Mouse (Mus musculus) neural tube, embryonic 12.5 days (tissue): ENCODE measurements at regions not wholly inside any gene's neighbourhood (a gene's known extent, or its start where the extent isn't known, plus 50 kb on each side); places are given as distances from the start of the nearest gene placed in this dataset.
A peak's percentile ranks its signal among the peaks of the same experiment; 100 is the strongest.

Source experiments
- ATAC-seq: fragments of 200-750 bp; cut with Nextera tagmentation; 2 replicates; pipeline ENCODE4 v1.8.0; 2017; ENCODE audit warnings: low read depth, mild to moderate bottlenecking, moderate TSS enrichment, moderate library complexity; ENCODE audit not compliant: low FRiP score
- H3K27ac ChIP-seq: fragments of 300-500 bp; sonication (generic); 2 replicates; pipeline ENCODE4 v1.5.1; 2016
- H3K27me3 ChIP-seq: fragments of 300-500 bp; sonication (generic); replicated peaks from 2 replicates; pipeline ENCODE4 v1.6.1; 2016; ENCODE audit warnings: mild to moderate bottlenecking
- H3K36me3 ChIP-seq: fragments of 300-500 bp; sonication (generic); 2 replicates; pipeline ENCODE4 v1.6.1; 2016; ENCODE audit warnings: mild to moderate bottlenecking
- H3K4me1 ChIP-seq: fragments of 300-500 bp; sonication (generic); 2 replicates; pipeline ENCODE4 v1.6.1; 2016
- H3K4me2 ChIP-seq: fragments of 300-500 bp; sonication (generic); replicated peaks from 2 replicates; pipeline ENCODE4 v1.6.1; 2016; ENCODE audit warnings: mild to moderate bottlenecking
- H3K4me3 ChIP-seq: fragments of 300-500 bp; sonication (generic); 2 replicates; pipeline ENCODE4 v1.5.1; 2016
- H3K9ac ChIP-seq: fragments of 300-500 bp; sonication (generic); 2 replicates; pipeline ENCODE4 v1.6.1; 2016; ENCODE audit warnings: mild to moderate bottlenecking
- H3K9me3 ChIP-seq: fragments of 300-500 bp; sonication (generic); 2 replicates; pipeline ENCODE4 v1.6.1; 2016; ENCODE audit warnings: mild to moderate bottlenecking
- WGBS: fragments of 180-500 bp; shearing (Covaris S2); methylation state at CpG from one replicate; pipeline ENCODE4 v1.1.7; 2016; 5-methylcytosine and 5-hydroxymethylcytosine counted together

DNA sequence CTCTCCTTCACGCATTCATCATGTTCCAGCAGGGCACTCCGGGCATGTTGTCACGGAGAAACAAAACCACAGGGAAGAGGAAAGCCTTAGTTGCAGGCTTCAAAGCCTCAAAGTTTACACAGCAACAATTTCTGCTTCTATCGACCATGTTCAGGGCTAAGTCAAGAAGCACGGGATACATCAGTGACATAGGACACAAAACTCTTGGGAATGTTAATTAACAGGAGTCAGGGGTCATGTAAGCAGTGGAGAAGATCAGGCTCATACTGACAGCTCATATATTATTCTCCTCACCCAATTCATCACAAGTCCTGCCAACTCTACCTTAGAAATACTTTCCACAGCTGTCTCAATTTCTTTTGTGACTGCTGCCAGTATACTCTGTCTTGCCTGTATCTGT, 133.0 kb upstream of the Btbd3 start:
- H3K4me2 ChIP-seq: no peak overlapping the region
- peaks cover 2% of the 10 kb centered on the region for H3K9me3 ChIP-seq
- H3K27ac ChIP-seq: no peak overlapping the region
- ATAC-seq: no peak
- no peaks in the 10 kb centered on the region for H3K27me3 ChIP-seq
- H3K36me3 ChIP-seq: no peaks in the 10 kb centered on the region
- no peaks in the 10 kb centered on the region for H3K4me1 ChIP-seq
- H3K9ac ChIP-seq: no peak overlapping the region
- 64% methylated on average over 5 of the region's 5 CpGs for WGBS
- H3K4me3 ChIP-seq: no peak overlapping the region

DNA sequence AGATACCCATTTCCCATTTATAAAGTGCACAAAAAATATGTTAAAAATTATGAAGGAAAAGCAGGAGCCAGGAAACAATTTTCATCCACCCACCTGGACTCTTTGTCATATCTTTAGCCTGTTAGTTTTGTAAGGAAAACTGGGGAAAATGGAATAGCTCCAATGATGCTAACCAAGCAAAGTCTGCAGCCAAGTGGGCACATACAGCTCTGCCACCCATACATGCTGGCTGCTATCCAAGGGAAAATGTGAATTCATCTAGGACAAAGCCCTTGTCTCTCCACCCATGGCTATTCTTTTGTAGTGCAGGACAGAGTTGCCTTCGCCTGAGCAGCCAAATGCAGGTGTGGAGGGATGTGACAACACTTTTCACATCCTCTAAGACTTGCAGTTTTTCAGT, 135.5 kb upstream of the Btbd3 start:
- no peak overlapping the region for H3K27ac ChIP-seq
- 66% methylated on average over 1 of the region's 1 CpGs for WGBS
- no peaks in the 10 kb centered on the region for H3K27me3 ChIP-seq
- H3K4me2 ChIP-seq: no peak overlapping the region
- ATAC-seq: no peak
- H3K36me3 ChIP-seq: no peaks in the 10 kb centered on the region
- H3K4me3 ChIP-seq: no peak overlapping the region
- no peaks in the 10 kb centered on the region for H3K4me1 ChIP-seq
- no peak overlapping the region for H3K9ac ChIP-seq
- H3K9me3 ChIP-seq: peaks cover 5% of the 10 kb centered on the region

DNA sequence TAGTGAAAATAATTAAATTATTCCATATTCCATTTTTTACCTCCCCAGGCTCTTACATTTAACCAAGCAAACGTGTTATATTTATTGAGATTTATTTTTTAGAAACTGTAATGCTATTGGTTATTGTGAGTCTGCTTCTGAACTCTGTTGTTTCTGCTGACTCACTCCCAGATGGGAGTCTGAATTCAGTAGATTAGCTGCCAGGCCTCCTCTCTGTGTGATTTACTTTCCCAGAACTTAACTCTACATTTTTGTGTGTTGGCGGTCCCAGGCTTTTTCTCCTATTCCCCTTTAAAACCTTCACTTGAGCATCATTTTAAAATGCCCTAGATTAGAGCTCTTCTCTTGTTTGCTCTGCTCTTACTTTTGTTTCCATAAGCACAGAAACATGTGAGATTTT, 136.2 kb upstream of the Btbd3 start:
- no peak overlapping the region for H3K4me3 ChIP-seq
- H3K9me3 ChIP-seq: peaks cover 5% of the 10 kb centered on the region
- H3K9ac ChIP-seq: no peak overlapping the region
- no peak overlapping the region for H3K4me2 ChIP-seq
- H3K27me3 ChIP-seq: no peaks in the 10 kb centered on the region
- no peaks in the 10 kb centered on the region for H3K4me1 ChIP-seq
- 80% methylated on average over 2 of the region's 2 CpGs for WGBS
- no peak overlapping the region for H3K27ac ChIP-seq
- no peaks in the 10 kb centered on the region for H3K36me3 ChIP-seq
- no peak for ATAC-seq

DNA sequence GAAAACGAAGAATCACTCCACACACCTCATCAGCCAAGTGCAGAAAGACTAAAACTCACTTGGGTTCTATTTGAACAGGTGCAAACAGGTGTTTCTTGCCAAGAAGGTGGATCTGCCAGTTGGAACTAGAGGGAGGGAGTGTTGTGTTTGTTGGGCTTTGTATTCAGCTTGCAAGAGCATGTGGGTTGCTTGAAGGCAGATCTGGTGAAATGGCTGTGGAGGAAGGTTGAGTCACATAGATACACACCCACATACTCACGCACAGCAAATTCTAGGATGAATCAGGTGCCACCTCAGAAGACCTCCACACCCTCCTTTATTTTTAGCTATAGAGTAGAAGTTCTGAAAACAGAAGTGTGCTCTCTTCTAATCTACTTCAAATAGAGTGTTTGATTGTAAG, 156.6 kb upstream of the Btbd3 start:
- ATAC-seq: no peak
- no peak overlapping the region for H3K27ac ChIP-seq
- no peak overlapping the region for H3K4me3 ChIP-seq
- H3K9me3 ChIP-seq: no peaks in the 10 kb centered on the region
- no peak overlapping the region for H3K4me2 ChIP-seq
- WGBS: 87% methylated on average over 2 of the region's 2 CpGs
- no peaks in the 10 kb centered on the region for H3K36me3 ChIP-seq
- no peaks in the 10 kb centered on the region for H3K27me3 ChIP-seq
- H3K9ac ChIP-seq: no peak overlapping the region
- H3K4me1 ChIP-seq: no peaks in the 10 kb centered on the region

DNA sequence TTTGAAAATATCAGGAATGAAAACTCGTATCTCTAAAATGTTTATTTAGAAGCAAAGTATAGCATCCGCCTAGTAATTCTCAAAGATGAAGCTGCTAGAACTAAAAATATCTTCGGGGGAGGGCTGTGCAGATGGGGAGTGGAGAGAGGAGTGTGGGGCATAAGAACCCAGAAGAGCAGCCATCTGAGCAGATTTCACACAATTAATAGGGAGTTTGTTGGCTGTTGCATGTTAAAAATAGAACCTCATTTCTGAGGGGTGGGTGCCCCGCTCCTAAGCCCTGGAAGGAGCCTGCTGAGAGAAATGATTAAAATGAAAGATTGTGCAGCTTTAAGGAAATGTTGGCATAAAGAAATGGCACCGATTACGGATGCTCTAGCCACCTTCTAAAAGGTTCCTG, 171.0 kb upstream of the Btbd3 start:
- no peak overlapping the region for H3K9ac ChIP-seq
- H3K36me3 ChIP-seq: no peaks in the 10 kb centered on the region
- no peak overlapping the region for H3K4me3 ChIP-seq
- H3K27ac ChIP-seq: no peak overlapping the region
- 90% methylated on average over 6 of the region's 6 CpGs for WGBS
- H3K4me2 ChIP-seq: no peak overlapping the region
- ATAC-seq: no peak
- no peaks in the 10 kb centered on the region for H3K4me1 ChIP-seq
- H3K27me3 ChIP-seq: no peaks in the 10 kb centered on the region
- H3K9me3 ChIP-seq: no peaks in the 10 kb centered on the region

DNA sequence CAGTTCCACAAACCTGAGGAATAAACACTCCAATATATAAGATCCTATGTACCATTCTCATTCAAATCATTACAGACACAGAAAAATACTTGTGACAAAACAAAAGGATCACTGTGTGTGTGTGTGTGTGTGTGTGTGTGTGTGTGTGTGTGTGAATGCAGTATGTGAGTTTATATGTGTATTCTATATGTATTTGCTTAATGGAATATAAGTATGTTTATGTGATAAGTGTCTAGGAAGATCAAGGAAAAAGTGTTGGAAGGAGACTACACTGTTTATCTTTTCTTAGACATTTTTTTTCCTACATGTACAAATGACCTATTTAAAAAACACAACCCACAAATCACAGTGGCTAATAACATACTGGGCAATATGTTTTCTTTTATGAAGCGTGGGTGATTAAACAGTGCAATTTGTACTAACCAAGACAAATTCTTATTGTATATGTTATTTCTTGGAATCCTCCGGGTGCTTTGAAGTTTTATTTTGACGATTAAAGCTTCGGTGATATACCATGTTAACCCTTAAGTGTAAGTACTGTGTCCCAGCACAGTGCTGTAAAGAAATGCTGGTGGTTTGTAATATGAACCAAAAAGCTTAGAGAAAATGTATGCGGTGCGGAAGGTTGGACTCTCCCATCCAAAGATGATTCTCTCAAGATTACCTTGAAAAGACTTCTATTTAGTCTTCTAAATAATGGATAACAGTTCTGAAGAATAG, 171.6 kb upstream of the Btbd3 start:
- Histone ChIP-seq H3K4me1 (no peaks in the 10 kb centered on the region), H3K36me3 (no peaks in the 10 kb centered on the region), H3K4me3 (no peak overlapping the region), H3K9me3 (no peaks in the 10 kb centered on the region), H3K27ac (no peak overlapping the region), H3K27me3 (no peaks in the 10 kb centered on the region), H3K4me2 (no peak overlapping the region), H3K9ac (no peak overlapping the region)
- 87% methylated on average over 6 of the region's 6 CpGs for WGBS
- ATAC-seq: no peak

DNA sequence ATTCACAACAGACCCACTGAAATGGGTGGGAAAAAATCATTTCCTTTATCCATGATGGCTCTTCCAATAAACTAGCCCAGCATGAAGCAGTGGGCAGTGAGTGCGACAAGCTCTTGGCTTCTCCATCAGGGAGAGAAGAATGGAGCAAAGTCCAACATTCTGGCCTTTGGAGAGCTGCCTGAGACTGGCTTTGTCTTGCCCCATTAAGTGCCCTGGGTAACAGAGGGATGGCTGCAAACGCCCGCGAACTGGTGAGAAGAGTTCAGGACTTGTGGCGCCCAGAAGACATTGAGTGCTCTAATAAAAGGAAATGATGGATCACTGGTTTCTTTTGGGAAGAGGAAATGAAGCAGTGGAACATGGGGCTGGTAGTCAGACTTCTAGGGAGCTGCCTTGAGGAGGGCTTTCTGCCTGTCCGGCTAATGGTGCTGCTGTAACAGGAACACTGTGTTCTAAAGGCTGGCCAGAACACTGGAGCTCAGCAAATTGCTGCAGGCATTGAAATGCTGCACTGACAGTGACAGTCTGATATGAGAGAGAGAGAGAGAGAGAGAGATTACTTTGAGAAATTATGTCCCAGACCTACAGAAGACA, 182.2 kb upstream of the Btbd3 start:
- WGBS: 38% methylated on average over 6 of the region's 6 CpGs

DNA sequence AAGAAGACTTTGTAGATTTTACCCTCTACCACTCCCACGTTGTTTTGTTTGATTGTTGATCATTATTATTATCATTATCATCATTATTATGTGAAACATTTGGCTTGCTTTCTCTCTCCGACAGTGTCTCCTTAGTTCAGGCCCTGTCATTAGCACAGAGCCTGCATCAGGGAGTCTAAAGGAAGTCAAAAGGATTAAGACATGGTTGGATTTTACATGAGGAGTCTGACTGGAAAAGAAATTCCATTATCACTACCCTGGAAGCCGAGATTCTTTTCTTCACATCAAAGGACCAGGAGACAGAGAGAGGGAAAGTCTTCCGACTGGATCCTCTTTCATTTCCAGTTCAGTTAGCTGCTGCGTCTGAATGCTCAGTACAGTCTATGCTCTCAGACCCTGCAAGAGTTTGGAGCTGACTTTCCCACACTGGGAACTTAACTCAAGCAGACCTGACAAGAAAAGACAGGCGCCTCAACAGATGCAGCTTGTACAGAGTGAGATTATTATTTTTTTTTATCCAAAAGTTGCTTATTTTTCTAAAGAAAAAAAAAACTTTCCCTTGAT, 184.1 kb upstream of the Btbd3 start:
- no peak for ATAC-seq
- no peak overlapping the region for H3K4me2 ChIP-seq
- no peaks in the 10 kb centered on the region for H3K9me3 ChIP-seq
- H3K36me3 ChIP-seq: no peaks in the 10 kb centered on the region
- no peak overlapping the region for H3K4me3 ChIP-seq
- H3K4me1 ChIP-seq: no peaks in the 10 kb centered on the region
- no peak overlapping the region for H3K27ac ChIP-seq
- H3K9ac ChIP-seq: no peak overlapping the region
- 57% methylated on average over 6 of the region's 6 CpGs for WGBS
- no peaks in the 10 kb centered on the region for H3K27me3 ChIP-seq

More for the DNA sequence above, 182.2 kb upstream of the Btbd3 start:
- H3K4me2 ChIP-seq: no peak overlapping the region
- H3K4me1 ChIP-seq: no peaks in the 10 kb centered on the region
- no peaks in the 10 kb centered on the region for H3K9me3 ChIP-seq
- no peak overlapping the region for H3K4me3 ChIP-seq
- no peak for ATAC-seq
- H3K27ac ChIP-seq: no peak overlapping the region
- H3K36me3 ChIP-seq: no peaks in the 10 kb centered on the region
- no peak overlapping the region for H3K9ac ChIP-seq
- H3K27me3 ChIP-seq: no peaks in the 10 kb centered on the region

DNA sequence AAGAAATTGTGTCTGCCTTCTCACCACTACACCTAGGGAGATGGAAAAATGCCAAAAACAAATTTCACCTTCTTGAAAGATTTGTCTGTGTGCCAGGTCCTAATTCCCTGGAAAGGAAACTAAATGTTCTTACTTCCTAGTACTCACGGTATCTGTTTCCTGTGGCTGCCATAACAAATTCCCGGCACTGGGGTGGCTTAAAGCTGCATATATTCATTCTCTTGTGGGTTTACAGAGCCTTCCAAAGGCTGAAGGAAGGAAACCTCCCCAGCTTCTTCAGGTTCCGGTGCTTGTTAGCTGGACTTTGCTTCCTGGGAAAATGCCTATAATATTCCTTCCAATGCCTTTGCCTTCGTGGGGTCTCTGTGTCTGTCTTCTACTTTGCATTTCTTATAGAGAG, 203.3 kb upstream of the Btbd3 start:
- WGBS: 82% methylated on average over 4 of the region's 4 CpGs
- no peak overlapping the region for H3K4me2 ChIP-seq
- H3K9me3 ChIP-seq: no peaks in the 10 kb centered on the region
- no peak overlapping the region for H3K9ac ChIP-seq
- no peak overlapping the region for H3K4me3 ChIP-seq
- no peaks in the 10 kb centered on the region for H3K27me3 ChIP-seq
- no peak overlapping the region for H3K27ac ChIP-seq
- H3K4me1 ChIP-seq: no peaks in the 10 kb centered on the region
- H3K36me3 ChIP-seq: no peaks in the 10 kb centered on the region
- ATAC-seq: no peak

DNA sequence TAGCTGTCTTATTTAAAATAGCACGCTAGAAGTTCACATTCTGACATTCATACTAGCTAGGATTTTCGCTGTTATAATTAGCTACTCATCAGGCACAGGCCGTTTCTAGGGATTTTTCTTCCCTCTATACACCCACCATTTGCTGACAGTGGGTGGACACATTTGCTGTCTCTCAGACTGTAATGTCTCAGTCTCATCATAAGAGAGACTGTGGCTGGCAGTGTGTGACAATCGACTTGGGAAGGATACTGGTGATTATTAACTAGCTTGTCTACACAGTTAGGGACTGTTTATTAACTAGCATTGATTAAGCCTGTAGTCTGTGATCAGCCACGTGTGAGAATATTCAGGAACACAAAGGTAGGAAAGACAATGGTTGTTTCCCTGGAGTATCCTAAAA, 208.0 kb upstream of the Btbd3 start:
- Histone ChIP-seq H3K9ac (no peak overlapping the region), H3K27me3 (no peaks in the 10 kb centered on the region), H3K27ac (no peak overlapping the region), H3K4me1 (no peaks in the 10 kb centered on the region), H3K36me3 (no peaks in the 10 kb centered on the region), H3K4me3 (no peak overlapping the region), H3K4me2 (no peak overlapping the region), H3K9me3 (no peaks in the 10 kb centered on the region)
- no peak for ATAC-seq
- 69% methylated on average over 5 of the region's 5 CpGs for WGBS

DNA sequence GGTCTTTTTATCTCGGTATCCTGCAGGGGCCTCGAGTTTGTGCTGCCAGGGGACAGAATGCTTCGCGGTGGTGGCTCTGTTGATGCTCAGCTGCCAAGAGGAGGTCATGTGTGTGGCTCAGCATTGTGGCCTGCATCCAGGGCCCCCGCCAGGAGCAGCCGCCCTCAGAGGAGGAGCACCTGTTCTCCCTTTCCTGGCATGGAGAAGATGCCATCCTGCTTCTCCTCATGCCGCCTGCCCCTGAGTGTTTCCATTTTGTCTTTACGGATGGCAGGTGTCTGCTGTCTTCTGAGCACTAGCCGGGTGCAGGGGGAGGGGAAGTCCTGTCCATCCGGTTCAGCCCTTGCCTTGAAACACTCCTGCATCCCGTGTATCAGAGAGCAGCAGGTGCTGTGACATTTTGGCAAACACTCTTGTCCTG, 208.6 kb upstream of the Btbd3 start:
- Histone ChIP-seq H3K4me3 (no peak overlapping the region), H3K4me2 (no peak overlapping the region), H3K27ac (no peak overlapping the region), H3K36me3 (no peaks in the 10 kb centered on the region), H3K4me1 (no peaks in the 10 kb centered on the region), H3K9ac (no peak overlapping the region), H3K27me3 (no peaks in the 10 kb centered on the region), H3K9me3 (no peaks in the 10 kb centered on the region)
- 55% methylated on average over 11 of the region's 11 CpGs for WGBS
- ATAC-seq: peak; percentile 29; the same call in 1 of the 2 replicates

DNA sequence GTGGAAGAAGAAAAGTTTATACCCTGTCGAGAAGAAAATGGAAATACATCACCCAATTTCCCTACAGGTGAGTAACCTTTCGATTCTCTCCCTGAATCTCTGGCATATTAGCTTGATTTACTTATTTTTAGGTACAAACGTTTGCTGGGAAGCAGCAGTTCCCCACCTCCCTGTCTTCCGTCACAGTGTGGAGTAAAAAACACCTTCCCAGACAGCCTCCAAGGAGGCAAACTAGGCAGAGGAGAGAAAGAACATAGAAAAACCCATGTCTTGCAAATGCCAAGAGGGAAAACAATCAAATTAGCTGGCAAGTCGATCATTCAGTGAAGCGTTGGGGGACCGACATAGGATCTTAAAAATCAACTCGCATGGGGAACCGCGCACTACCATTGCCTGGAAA, 209.0 kb upstream of the Btbd3 start:
- Histone ChIP-seq H3K9ac (no peak overlapping the region), H3K9me3 (no peaks in the 10 kb centered on the region), H3K36me3 (no peaks in the 10 kb centered on the region), H3K4me2 (no peak overlapping the region), H3K27me3 (no peaks in the 10 kb centered on the region), H3K4me3 (no peak overlapping the region), H3K4me1 (no peaks in the 10 kb centered on the region), H3K27ac (no peak overlapping the region)
- 76% methylated on average over 10 of the region's 10 CpGs for WGBS
- ATAC-seq: no peak

DNA sequence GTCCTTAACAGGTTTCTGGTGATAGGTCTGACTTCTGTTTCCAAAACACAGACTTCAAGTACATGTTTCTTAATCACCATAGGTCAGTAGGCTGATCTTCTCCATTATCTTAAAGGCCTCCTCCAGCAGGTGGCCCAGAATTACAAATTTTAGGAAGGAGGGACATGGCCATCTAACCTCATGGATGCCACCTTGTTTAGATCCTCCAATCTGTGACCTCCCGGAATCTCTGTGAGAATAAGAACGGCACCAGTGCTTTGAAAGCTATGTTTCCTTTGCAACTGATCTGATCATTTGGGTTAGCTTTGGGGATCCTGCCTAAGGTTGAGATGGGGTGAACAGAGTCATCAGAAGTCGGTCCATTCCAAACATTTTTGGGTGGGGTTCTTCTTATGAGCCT, 209.4 kb upstream of the Btbd3 start:
- no peaks in the 10 kb centered on the region for H3K36me3 ChIP-seq
- H3K4me3 ChIP-seq: no peak overlapping the region
- H3K4me2 ChIP-seq: no peak overlapping the region
- 94% methylated on average over 3 of the region's 3 CpGs for WGBS
- no peaks in the 10 kb centered on the region for H3K27me3 ChIP-seq
- no peak for ATAC-seq
- no peak overlapping the region for H3K27ac ChIP-seq
- no peaks in the 10 kb centered on the region for H3K9me3 ChIP-seq
- H3K4me1 ChIP-seq: no peaks in the 10 kb centered on the region
- no peak overlapping the region for H3K9ac ChIP-seq
